Mouse (Mus musculus) T-helper 17 cell (primary cell): ENCODE results near the gene Tmc5.

Experiments
- in situ Hi-C, 2 experiments: fragments of 300-600 bp; cut with MboI, MseI; formaldehyde crosslinking; loops; 1 replicate in 1 of 2; 2 replicates in 1 of 2; pipeline ENCODE4 v1.15.1; 2025; ENCODE audit warnings: high pct_unique_total_duplicates in 2 of 2

Tmc5 gene

DNA sequence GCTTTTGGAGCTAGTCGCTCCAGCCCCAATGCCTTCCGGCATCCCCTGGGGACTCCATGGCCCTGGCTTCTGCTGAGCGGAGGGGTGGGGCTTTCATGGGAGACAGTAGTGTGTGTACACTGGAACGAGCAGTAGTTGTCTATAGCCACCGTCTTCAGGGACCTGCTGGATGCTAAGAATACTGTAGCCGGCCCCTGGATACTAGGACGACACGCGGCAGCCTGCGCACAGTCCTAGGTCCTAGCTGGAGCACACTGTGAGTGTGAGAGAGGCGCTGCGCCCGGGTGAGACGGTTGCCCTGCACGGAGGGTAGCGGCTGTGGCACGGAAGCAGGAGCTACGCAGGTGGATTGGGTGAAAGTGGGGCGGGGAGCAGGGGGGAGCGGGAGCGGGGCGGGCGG, at the start of gene Tmc5:
Tmc5 (plus strand) TSS at position 97 of the 400 bp plus-strand sequence.
- in situ Hi-C loops: loop anchor here (10.0 kb wide), 2 partner anchors 152 to 398 kb away; partner anchors contain the start of genes Gprc5b (in 1 of the 2) and Syt17 (in 1 of the 2)

DNA sequence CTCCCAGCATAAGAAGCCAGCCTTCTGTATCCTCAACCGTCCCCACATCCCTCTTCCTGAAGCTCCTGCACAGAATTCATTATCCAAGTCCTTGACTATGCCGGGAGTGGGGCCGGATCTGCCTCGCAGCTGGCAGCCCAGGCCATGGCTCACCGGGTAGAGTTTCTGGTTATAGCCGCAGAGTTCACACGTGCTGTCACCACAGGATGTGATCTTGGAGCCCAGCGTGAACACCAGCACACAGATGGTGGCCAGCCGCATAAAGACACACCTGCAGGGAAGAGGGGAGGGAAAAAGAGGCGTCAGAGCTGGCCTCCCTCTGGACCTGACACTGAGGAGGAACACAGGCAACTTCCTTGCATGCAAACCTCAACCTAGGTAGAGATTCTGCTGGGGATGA, 49.6 kb upstream of the Tmc5 start:
- in situ Hi-C loops: no loop called here

DNA sequence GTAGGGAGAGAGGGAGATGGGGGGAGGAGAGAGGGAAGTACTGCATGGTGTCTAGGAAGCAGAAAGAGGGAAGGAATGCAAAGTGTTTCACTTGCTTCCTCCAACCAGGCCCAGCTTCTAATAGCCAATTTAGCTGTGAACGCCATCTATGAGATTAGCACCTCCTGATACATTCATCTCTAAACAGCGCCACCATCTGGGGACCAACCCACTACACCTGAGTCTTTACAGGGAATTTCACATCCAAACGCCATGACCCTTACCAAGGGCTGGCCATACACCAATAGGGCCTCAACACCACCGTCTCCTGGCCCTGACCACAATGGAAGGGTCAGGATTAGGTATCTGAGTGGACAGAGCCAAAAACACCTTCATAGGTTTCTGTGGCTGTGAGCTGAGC, 43.2 kb upstream of the Tmc5 start:
- in situ Hi-C loops: no loop called here

DNA sequence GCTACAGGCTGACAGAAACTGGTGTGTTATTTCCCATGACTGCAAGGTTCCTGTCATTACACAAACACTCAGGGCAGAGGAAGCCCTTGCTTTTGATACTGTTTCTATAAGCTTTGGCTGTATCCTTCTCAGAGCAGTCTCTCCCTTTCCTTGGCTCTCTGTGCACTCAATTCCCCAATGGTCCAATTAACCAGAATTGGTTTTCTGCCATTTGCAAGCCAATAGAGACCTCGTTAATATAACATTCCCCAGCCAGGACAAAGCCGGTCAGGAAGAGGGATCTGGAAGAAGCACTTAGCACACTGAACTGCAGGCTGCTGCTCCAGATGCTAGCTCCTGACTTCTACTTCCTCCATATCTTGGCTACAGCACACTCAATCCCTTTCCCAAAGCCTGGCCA, 42.8 kb upstream of the Tmc5 start:
- in situ Hi-C loops: no loop called here

DNA sequence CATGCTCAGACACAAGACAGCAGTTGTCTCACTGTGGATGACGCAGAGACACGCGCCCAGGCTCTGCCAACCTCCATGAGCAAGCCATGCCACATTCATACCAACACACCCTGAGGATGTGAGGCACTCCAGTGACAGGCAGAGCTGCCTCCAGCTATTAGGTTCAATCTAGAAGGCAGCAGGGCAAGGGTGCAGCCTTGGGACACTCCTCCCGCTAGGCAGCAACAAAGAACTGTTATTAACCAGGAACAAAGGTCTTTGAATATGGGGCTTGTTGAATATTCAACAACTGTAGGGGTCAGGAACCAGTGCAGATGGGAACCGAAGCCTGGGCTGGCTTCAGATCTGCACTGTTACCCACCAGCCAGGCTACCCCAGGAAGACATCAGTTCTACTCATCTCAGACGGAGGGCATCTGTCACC, 28.0 kb upstream of the Tmc5 start:
- in situ Hi-C loops: no loop called here

- in situ Hi-C loops: no loop called here
Measured at GRCm38 (mm10) chr7:118571350-118571749, 25.7 kb upstream of the Tmc5 start.

DNA sequence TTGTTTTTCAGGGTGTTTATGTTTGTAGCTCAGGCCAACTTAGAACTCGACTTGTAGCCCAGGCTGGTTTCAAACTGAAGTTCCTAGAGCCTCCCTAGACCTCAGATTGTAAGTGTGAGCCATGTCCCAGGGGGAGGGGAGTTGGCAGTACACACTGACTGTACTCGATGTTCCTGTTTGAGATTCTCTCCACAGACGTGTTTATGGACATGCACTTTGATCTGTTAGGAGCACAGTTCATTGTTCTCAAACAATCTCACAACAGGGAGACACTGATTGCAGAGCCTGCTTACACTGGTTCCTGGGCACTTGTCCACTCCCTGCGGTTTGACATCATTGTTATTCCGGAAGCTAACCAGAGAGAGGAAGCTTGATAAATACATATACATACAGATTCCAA, 25.1 kb upstream of the Tmc5 start:
- in situ Hi-C loops: no loop called here

GRCm38 (mm10) chr7:118578269-118578668, 18.8 kb upstream of the Tmc5 start:
- in situ Hi-C loops: no loop called here

- in situ Hi-C loops: no loop called here
Measured at GRCm38 (mm10) chr7:118579938-118580337, 17.2 kb upstream of the Tmc5 start.

DNA sequence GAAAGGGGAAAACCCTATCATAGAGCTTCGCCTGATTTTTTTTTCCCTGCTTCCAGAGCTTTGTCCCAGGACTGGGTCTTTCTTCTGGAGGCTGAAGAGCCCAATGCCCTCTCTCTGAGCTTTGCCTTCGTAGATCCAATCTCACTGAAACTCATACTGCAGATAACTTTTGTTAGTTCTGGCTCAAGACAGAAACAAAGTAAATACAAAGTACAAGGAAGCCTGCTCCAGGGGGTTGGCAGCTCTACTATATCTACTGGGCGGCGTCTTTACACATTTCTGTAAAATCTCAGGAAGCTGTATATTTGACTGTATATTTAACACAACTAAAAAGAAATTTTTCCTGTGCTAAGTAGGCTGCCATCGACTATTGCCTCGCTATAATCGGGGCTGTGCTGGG, 13.3 kb upstream of the Tmc5 start:
- in situ Hi-C loops: no loop called here

DNA sequence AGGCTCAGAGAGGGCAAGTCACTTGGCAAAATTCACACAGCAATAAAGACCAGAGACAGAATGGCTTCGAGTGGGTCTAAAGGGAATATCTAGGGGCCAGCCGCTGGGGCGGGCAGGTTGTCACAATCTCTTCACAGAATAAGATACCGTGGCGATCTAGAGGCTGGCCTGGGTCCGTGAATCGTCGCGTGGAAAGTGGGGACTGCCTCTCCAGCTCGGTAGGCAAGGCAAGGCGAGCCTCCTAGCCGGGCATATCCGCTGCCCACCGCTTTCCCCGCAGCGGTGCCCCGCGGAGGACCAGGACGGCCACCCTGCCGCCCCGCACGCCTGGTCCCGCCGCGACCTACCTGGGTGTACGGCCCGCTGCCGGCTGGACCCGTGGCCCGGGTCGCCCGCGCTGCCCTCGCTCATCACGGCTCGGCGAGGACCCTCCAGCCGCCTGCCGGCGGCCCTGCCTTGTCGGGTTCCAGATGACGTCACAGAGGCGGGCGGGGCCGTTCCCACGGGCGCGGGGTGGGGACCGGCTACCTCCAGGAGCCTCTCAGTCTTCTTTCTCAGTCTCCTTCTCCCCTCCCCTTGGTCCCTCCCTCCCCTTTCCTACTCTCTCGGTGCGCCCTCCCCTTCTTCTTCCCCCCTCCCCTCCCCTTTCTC, 12.7 kb upstream of the Tmc5 start, which contains the start of gene Tmc7:
Tmc7 (minus strand) TSS at position 480 of the 651 bp plus-strand sequence.
- in situ Hi-C loops: no loop called here

DNA sequence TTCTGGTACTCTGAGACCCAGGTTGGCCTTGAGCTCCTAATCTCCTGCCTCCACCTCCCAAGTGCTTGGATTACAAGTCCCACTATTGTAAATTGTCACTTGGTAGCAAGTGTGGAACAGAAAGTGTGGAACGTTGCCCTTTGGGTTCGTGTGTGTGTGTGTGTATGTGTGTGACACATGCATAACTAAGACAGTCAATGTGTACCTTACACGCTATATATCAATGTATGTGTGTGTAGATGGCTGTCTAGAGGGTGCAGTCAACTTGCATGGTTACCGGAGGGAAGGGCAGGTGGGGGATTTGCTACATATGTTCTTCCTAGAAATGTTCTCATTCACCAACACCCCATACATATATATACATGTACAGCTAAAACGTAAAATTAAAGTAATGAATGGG, 12.2 kb upstream of the Tmc5 start:
- in situ Hi-C loops: no loop called here

DNA sequence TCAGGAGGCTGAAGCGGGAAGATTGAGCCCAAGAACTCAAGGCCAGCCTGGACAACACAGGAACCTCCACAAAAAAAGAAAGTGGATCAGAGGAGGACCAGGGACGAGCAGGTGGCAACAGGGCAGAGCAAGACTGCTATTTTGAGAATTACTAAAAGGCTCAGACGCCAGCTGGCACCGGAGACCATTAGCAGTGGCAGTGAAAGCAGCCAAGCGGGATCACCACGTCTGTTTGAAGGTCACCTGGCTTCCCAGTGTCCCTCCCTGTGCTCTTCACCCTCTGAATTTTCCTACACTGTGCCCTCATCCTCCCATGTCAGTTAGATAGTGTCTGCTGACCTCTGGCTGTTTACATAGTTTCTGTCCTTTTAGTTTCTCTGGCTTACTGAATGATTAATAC, 11.2 kb upstream of the Tmc5 start:
- in situ Hi-C loops: no loop called here

DNA sequence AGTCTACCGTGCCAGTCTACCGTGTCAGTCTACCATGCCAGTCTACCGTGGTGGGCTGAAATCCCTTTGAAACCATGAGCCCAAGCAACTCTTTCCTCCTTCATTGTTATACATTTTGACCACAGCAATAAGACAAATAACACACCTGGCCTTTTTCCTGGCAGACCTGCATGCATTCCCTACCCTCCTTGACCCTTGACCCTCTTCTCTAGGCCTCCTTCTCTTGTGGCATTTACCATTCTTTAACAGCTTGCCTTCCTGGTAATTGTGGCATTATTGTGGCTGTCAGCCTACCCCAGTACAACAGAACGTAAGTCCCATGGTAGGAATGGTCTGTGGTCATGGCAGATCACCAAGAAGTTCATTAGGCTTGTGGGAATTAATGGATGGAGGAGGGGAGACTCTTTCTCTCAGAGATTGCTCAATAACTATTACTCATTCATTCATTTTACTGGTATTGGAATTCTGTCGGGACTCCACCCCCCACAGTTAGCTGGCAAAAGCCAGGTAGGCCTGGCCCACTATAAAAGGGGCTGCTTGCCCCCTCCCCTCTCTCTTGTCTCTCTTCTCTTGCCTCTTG, 6.3 kb upstream of the Tmc5 start:
- in situ Hi-C loops: loop anchor here (10.0 kb wide), 2 partner anchors 146 to 404 kb away; partner anchors contain the start of genes Gprc5b (in 1 of the 2) and Syt17 (in 1 of the 2)

DNA sequence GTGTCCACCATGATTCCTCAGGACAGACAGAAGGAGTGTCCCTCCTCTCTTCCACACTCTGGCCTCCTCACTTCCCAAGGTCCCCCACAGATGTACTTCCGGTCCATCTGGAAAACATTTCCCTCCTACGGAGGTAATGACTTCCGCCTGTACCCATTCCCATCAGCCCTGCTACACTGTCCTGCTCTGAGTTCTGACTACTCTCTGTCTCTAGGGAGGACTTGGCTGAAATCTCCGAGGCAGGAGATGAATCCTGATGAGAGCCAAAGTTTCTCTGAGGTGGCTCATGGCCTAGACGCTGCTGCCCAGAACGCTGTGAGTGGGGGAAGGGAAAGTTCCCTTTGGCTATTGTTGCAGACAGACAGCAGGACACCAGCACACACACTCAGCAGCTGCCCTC, 5.0 kb upstream of the Tmc5 start:
- in situ Hi-C loops: loop anchor here (10.0 kb wide), 2 partner anchors 147 to 403 kb away; partner anchors contain the start of genes Gprc5b (in 1 of the 2) and Syt17 (in 1 of the 2)

- in situ Hi-C loops: loop anchor here (10.0 kb wide), 2 partner anchors 149 to 401 kb away; partner anchors contain the start of genes Gprc5b (in 1 of the 2) and Syt17 (in 1 of the 2)
Measured at GRCm38 (mm10) chr7:118593567-118594407, 3.3 kb upstream of the Tmc5 start.

- in situ Hi-C loops: loop anchor here (10.0 kb wide), 2 partner anchors 150 to 400 kb away; partner anchors contain the start of genes Gprc5b (in 1 of the 2) and Syt17 (in 1 of the 2)
Measured at GRCm38 (mm10) chr7:118594611-118595010, 2.5 kb upstream of the Tmc5 start.

DNA sequence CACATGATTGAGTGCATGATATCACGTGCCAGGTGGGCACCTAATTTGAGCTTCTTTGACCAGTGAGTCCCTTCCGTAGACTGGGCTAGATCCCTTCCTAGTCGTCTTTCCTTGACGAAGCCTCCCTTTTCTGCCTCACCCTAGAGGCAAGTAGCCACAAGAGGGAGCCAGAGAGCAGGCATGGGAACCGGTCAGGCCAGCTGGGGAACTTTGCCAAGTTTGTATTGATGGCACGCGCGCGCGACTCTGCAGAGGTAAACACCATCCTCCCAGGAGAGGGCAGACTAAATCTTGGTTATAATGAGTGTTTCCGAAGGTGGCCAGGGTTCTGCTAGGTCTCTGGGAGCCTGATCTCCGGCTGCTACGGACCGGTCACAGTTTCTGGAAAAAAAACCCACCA, 1.9 kb upstream of the Tmc5 start:
- in situ Hi-C loops: loop anchor here (10.0 kb wide), 2 partner anchors 150 to 400 kb away; partner anchors contain the start of genes Gprc5b (in 1 of the 2) and Syt17 (in 1 of the 2)

- in situ Hi-C loops: loop anchor here (10.0 kb wide), 2 partner anchors 151 to 399 kb away; partner anchors contain the start of genes Gprc5b (in 1 of the 2) and Syt17 (in 1 of the 2)
Measured at GRCm38 (mm10) chr7:118596271-118596670, 826 bp upstream of the Tmc5 start.

GRCm38 (mm10) chr7:118599954-118600631, 3.0 kb downstream of the Tmc5 start:
- in situ Hi-C loops: loop anchor here (5.0 to 10.0 kb wide), 3 partner anchors 67 to 395 kb away; partner anchors contain the start of genes Gprc5b (in 1 of the 2) and Syt17 (in 1 of the 2)

GRCm38 (mm10) chr7:118604842-118605241, 7.7 kb downstream of the Tmc5 start:
- in situ Hi-C loops: loop anchor here in 1 of 2 experiments (5.0 kb wide), 1 partner anchor 62 kb away; no protein-coding TSS in a partner anchor
